Mouse (Mus musculus) limb, embryonic 10.5 days (tissue): ENCODE measurements around the gene Wapl. TPM values are rescaled to one million over a fixed set of nuclear protein-coding genes. Genes with fewer than 3 reads are reported as not detected.

Experiments
- DNase-seq: peaks from one replicate; pipeline ENCODE4 v3.0.0-alpha.2; 2017; ENCODE audit warnings: low spot score
- H3K27ac ChIP-seq: fragments of 300-500 bp; sonication (generic); 2 replicates; pipeline ENCODE4 v1.5.1; 2016; ENCODE audit warnings: mild to moderate bottlenecking
- H3K27me3 ChIP-seq: fragments of 300-500 bp; sonication (generic); 2 replicates; pipeline ENCODE4 v1.6.1; 2016; ENCODE audit warnings: low read depth, mild to moderate bottlenecking; ENCODE audit not compliant: poor library complexity, severe bottlenecking
- H3K36me3 ChIP-seq: fragments of 300-500 bp; sonication (generic); 2 replicates; pipeline ENCODE4 v1.6.1; 2016; ENCODE audit warnings: mild to moderate bottlenecking, moderate library complexity
- H3K4me1 ChIP-seq: fragments of 300-500 bp; sonication (generic); 2 replicates; pipeline ENCODE4 v1.6.1; 2016
- H3K4me3 ChIP-seq: fragments of 300-500 bp; sonication (generic); 2 replicates; pipeline ENCODE4 v1.5.1; 2016; ENCODE audit warnings: mild to moderate bottlenecking, moderate library complexity
- H3K9me3 ChIP-seq: fragments of 300-500 bp; sonication (generic); replicated peaks from 2 replicates; pipeline ENCODE4 v1.6.1; 2016; ENCODE audit warnings: mild to moderate bottlenecking
- WGBS: fragments of 180-500 bp; shearing (Covaris S2); methylation state at CpG from one replicate; pipeline ENCODE4 v1.1.7; 2016; 5-methylcytosine and 5-hydroxymethylcytosine counted together
- polyA plus RNA-seq: library from polyadenylated mRNA; unstranded; fragments of >200 nt; fragmentation: Nextera tagmentation; extraction: Ambion mirVana; gene quantifications from 2 replicates; pipeline ENCODE4 v1.2.1, GENCODE M21; 2016

Wapl gene
- polyA plus RNA-seq, 1 experiment from 2014 or later: 28.2 TPM

GRCm38 (mm10) chr14:34727709-34728108, 54.0 kb downstream of the Wapl start:
- WGBS: 88% methylated on average over 2 of the region's 2 CpGs
- Histone ChIP-seq H3K27ac (no peak overlapping the region), H3K27me3 (no peaks in the 10 kb centered on the region), H3K9me3 (no peaks in the 10 kb centered on the region), H3K36me3 (peaks cover 78% of the 10 kb centered on the region), H3K4me3 (no peak overlapping the region), H3K4me1 (no peaks in the 10 kb centered on the region)
- no peak for DNase-seq

DNA sequence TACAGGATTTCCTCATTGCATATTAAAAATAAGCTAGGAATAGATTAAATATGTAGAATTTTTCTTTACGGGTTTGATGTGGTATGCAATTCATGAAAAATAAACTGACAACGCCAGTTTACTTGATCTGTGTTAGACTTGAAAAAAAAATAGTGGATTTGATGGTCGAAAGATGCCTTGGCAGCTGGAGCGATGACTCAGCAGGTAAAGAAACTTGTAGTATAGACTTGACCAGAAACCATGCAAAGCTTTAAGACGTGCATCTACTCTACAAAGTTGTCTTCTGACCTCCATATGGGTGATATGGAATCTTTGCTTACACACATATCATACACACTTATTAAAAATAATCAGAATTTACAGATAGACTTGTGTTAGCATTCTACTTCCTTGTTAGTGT, 61.7 kb downstream of the Wapl start:
- no peak overlapping the region for H3K27ac ChIP-seq
- H3K4me3 ChIP-seq: no peak overlapping the region
- WGBS: 94% methylated on average over 5 of the region's 5 CpGs
- H3K27me3 ChIP-seq: no peaks in the 10 kb centered on the region
- H3K4me1 ChIP-seq: no peaks in the 10 kb centered on the region
- DNase-seq: no peak
- peaks cover 73% of the 10 kb centered on the region for H3K36me3 ChIP-seq
- H3K9me3 ChIP-seq: no peaks in the 10 kb centered on the region

DNA sequence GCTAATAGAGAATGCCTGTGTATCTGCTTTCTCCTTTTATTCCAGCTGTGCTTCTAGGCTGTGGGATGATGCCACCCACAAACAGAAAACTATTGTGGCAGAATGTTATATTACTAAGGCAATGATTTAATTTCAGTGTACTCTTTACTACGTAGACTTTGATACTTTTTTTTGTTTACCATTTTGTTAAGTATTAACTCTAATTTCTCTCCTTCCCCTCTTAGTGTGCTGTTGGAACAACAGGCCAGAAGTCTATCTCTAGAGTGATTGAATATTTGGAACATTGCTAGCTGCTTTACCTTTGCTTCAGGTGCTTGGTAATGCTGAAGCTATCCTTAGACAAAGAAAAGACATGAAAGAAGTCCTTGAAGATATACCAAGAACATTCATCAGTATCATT, 71.7 kb downstream of the Wapl start:
- no peaks in the 10 kb centered on the region for H3K9me3 ChIP-seq
- H3K4me3 ChIP-seq: no peak overlapping the region
- no peaks in the 10 kb centered on the region for H3K27me3 ChIP-seq
- H3K36me3 ChIP-seq: peaks cover 81% of the 10 kb centered on the region
- no peak for DNase-seq
- H3K4me1 ChIP-seq: no peaks in the 10 kb centered on the region
- H3K27ac ChIP-seq: no peak overlapping the region
- 96% methylated on average over 1 of the region's 1 CpGs for WGBS

DNA sequence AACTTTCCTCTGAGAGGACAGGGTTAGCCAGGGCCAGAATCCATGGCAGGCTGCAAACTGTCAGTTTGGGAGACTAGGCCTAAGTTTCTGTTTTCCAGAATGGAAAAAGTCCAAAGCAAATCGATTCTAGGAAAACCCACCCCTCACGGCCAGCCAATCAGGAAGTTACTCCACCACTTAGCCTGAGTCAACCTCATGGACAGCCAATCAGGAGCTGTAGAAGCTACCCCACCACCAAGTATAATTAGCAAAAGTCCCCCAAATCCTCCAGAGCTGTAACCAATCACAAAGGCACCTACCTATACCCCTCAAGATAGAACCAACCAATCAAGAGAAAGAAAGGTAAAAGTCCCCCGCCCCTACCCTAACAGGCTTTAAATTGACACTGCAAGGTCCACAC, 82.0 kb downstream of the Wapl start:
- no peak for DNase-seq
- 86% methylated on average over 3 of the region's 3 CpGs for WGBS
- Histone ChIP-seq H3K27ac (no peak overlapping the region), H3K27me3 (no peaks in the 10 kb centered on the region), H3K4me3 (no peak overlapping the region), H3K4me1 (no peaks in the 10 kb centered on the region), H3K36me3 (0 out of 2 replicates have a peak, but pooled peaks cover 4% of the 10 kb centered on the region), H3K9me3 (no peaks in the 10 kb centered on the region)

DNA sequence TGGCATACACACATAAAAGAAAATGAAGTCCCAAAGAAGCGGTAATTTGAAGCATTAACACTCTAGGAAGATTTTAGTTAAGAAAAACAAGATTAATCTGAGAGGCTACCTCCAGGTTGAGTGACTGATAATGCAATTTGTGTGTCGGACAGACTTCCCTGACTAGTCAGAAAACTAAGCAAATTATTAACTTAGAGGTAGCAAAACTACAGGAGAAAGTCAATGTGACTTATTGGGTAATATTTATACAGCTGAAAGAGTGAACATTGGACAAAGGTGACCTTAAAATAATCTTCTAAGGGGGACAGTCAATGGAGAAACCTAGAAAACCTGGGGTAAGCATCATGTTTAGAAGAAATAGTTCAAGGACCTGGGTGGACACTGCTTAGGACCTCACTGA, 86.2 kb downstream of the Wapl start:
- Histone ChIP-seq H3K36me3 (no peaks in the 10 kb centered on the region), H3K9me3 (no peaks in the 10 kb centered on the region), H3K4me1 (peaks cover 26% of the 10 kb centered on the region), H3K27ac (no peak overlapping the region), H3K4me3 (no peak overlapping the region), H3K27me3 (no peaks in the 10 kb centered on the region)
- WGBS: 71% methylated on average over 2 of the region's 2 CpGs
- no peak for DNase-seq

DNA sequence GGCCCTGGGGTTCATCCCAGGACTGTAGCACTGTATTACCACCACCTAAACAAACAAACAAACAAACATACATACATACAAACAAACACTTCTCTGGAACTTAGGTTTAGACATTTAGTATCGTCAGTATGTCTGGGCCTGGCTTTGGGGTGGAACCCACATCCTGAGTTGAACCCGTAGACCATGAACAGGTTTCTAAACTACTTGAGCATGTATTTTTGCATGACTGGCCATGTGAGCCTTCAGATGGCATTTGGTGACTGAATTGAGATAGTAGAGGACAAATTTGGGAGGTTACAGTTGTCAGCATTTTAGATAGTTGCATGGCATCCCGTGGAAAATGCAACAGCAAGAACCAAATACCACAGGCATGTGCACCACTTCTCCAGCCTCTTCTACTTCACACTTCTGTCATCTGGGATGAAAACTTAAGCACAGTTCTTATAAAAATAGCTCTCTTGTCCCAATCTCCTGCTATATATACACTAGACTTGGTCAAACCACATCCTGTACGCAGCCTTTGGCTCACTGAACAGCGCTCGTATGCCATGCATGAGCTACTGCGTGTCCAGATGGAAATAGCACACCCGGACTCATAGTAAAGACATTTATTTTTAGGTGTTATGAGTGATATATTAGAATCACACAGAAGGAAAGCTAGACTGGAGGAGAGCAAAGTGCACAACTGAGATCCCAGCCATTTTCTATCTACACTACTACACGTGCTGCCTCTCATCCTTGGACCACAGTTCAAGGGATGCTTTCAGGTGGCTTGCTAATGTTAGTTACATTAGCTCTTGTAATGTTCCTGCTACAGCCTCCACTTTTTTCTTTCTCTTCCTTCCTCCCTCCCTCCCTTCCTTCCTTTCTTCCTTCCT, 87.6 kb downstream of the Wapl start:
- Histone ChIP-seq H3K27ac (no peak overlapping the region), H3K9me3 (no peaks in the 10 kb centered on the region), H3K27me3 (no peaks in the 10 kb centered on the region), H3K4me1 (peaks cover 26% of the 10 kb centered on the region), H3K36me3 (no peaks in the 10 kb centered on the region), H3K4me3 (no peak overlapping the region)
- no peak for DNase-seq
- 94% methylated on average over 9 of the region's 9 CpGs for WGBS

- no peaks in the 10 kb centered on the region for H3K27me3 ChIP-seq
- H3K36me3 ChIP-seq: no peaks in the 10 kb centered on the region
- DNase-seq: no peak
- no peaks in the 10 kb centered on the region for H3K9me3 ChIP-seq
- 44% methylated on average over 10 of the region's 10 CpGs for WGBS
- no peak overlapping the region for H3K4me3 ChIP-seq
- H3K4me1 ChIP-seq: peaks cover 26% of the 10 kb centered on the region
- H3K27ac ChIP-seq: peak overlapping the region; percentile 36; the same call in 1 of the 2 replicates
These were observed 89.0 kb downstream of the Wapl start for GRCm38 (mm10) chr14:34762682-34763081.

DNA sequence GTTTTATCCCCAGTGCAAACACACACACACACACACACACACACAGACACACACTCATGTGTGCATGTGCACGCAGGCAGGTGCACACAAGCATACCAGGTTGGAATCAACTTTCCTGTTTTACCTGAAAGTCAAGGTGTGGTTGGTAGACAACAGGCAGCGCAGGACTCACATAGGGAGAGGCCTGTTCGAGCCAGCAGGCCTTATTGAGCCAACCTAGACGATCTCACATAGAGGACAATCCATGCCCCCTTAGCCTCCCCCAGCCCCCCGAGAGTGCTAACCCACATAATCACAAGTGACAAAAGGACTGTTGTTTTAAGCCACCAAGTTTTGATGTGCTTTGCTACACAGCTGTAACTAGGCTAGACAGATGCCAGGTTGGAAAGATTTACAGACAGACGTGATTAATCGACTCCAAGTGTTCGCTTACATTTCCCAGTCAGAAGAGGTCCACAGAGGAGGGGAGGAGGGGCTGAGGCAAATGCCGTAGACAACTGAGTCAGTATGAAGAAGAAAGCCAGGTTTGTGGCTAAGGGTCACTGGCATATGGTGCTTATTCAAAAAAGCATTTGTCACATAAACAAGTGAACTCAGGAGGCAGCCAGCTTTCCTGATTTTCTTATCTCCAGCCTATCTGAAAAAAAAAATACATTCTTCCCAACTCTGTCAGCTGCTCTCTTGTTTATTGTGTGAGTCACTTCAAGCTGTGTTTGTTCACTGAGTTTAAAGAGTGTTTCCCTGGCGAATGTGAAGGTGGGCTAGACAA, 90.2 kb downstream of the Wapl start:
- H3K4me3 ChIP-seq: no peak overlapping the region
- peak overlapping the region; percentile 57; the same call in 1 of the 2 replicates for H3K27ac ChIP-seq
- H3K4me1 ChIP-seq: peaks cover 33% of the 10 kb centered on the region
- no peak for DNase-seq
- H3K27me3 ChIP-seq: no peaks in the 10 kb centered on the region
- no peaks in the 10 kb centered on the region for H3K36me3 ChIP-seq
- WGBS: 43% methylated on average over 10 of the region's 10 CpGs
- H3K9me3 ChIP-seq: no peaks in the 10 kb centered on the region

DNA sequence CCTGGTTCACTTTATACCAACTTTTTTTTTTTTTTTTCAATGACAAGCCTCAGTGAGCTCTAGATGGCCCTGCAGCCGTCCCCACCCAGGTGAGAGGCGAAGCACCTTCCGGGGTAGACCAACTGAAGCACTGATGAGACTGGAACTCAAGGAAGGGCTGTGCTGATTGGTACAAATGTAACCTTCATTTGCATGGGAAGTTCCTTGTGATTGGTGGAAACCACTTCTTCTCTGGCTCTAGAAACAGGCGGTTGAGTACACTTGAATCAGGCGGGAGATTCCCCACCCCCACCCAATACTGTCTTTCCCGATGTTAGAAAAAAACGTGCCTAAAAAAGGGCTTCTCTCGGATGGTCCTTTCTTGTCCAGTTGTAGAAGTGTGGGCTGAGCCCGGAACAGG, 91.2 kb downstream of the Wapl start:
- H3K27ac ChIP-seq: no peak overlapping the region; the same call in 1 of the 2 replicates
- H3K9me3 ChIP-seq: no peaks in the 10 kb centered on the region
- H3K4me1 ChIP-seq: peaks cover 41% of the 10 kb centered on the region
- WGBS: 86% methylated on average over 9 of the region's 9 CpGs
- no peak overlapping the region for H3K4me3 ChIP-seq
- no peaks in the 10 kb centered on the region for H3K36me3 ChIP-seq
- DNase-seq: no peak
- peaks cover 9% of the 10 kb centered on the region for H3K27me3 ChIP-seq

DNA sequence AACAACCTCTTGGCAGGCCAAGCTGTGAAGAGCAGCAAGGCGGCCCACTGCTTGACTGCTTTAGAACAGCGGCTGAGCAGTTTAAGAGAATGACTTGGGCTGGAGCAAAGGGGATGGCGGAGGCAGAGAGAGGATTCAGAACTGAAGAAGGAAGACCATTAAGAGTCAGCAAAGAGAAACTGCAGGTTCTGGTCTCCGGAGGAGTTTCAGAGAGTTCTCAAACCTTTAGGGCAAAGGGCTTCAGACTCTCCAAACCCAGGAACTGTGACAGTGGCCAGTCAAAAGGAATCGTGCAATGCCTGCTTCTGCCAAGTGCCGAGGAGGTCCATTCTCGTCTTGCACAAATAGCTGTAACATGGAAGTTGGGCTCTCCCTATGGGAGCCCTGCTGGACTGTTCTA, 91.7 kb downstream of the Wapl start:
- WGBS: 88% methylated on average over 7 of the region's 7 CpGs

DNA sequence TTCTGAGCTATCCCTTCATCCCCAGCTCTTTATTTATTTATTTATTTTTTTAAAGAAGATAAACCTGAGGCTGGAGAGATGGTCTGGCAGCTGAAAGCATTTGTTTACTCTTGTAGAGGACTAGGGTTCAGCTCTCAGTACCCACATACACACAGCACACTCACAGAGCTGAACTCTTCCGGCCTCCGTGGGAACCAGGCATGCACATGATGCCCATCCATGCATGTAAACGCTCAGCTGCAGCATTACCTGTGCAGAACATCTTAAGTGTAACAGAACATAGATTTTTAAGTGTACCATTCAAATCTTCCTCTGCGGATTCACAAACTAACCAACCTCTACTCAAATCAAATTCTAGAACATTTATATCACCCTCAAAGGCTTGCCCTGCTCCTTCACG, 92.5 kb downstream of the Wapl start:
- 90% methylated on average over 5 of the region's 5 CpGs for WGBS
- Histone ChIP-seq H3K9me3 (no peaks in the 10 kb centered on the region), H3K27me3 (peaks cover 19% of the 10 kb centered on the region), H3K36me3 (no peaks in the 10 kb centered on the region), H3K27ac (no peak overlapping the region), H3K4me3 (no peak overlapping the region), H3K4me1 (peaks cover 41% of the 10 kb centered on the region)
- no peak for DNase-seq

More for the DNA sequence above, 91.7 kb downstream of the Wapl start:
- peaks cover 41% of the 10 kb centered on the region for H3K4me1 ChIP-seq
- no peaks in the 10 kb centered on the region for H3K9me3 ChIP-seq
- no peak overlapping the region for H3K4me3 ChIP-seq
- H3K36me3 ChIP-seq: no peaks in the 10 kb centered on the region
- H3K27me3 ChIP-seq: peaks cover 13% of the 10 kb centered on the region
- H3K27ac ChIP-seq: no peak overlapping the region; the same call in 1 of the 2 replicates
- DNase-seq: no peak

DNA sequence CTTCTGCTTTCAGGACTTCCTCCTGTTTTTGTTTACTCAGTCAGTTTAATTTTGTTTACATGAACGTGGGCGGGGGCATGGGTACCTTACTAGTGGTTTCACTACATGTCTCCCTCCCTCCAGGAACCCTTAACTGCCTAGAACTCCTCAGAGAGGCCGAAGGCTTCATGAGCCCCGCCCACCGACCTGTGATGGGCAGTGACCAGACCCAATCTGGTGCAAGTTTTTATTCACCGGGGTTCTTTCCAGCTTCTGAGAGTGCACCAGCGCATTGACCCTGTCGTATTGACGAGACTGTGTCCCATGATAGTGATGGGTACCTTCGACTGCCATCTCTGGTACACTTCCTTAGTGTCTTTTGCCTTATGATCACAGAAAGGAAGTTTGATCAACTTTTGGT, 94.6 kb downstream of the Wapl start:
- WGBS: 1% methylated on average over 10 of the region's 10 CpGs
- no peaks in the 10 kb centered on the region for H3K9me3 ChIP-seq
- peaks cover 30% of the 10 kb centered on the region for H3K4me1 ChIP-seq
- peak overlapping the region; percentile 62 for H3K4me3 ChIP-seq
- peak; percentile 72 for DNase-seq
- H3K27ac ChIP-seq: no peak overlapping the region
- peaks cover 19% of the 10 kb centered on the region for H3K27me3 ChIP-seq
- H3K36me3 ChIP-seq: no peaks in the 10 kb centered on the region

- H3K36me3 ChIP-seq: no peaks in the 10 kb centered on the region
- 0% methylated on average over 34 of the region's 36 CpGs for WGBS
- H3K9me3 ChIP-seq: no peaks in the 10 kb centered on the region
- peaks cover 19% of the 10 kb centered on the region for H3K27me3 ChIP-seq
- H3K27ac ChIP-seq: peak overlapping the region; percentile 62
- peak overlapping the region; percentile 62 for H3K4me3 ChIP-seq
- DNase-seq: peak; percentile 84
- peaks cover 23% of the 10 kb centered on the region for H3K4me1 ChIP-seq
These were observed 95.4 kb downstream of the Wapl start for GRCm38 (mm10) chr14:34769021-34769566.
